Mouse (Mus musculus): ENCODE results near the gene Gm13287. TPM values are rescaled to one million over a fixed set of nuclear protein-coding genes. Genes with fewer than 3 reads are reported as not detected.

Gm13287 gene
- not detected for polyA plus RNA-seq (2014; fragmentation: Illumina TruSeq; extraction: RNeasy Lipid Tissue Mini Kit (QIAGEN cat#74804))

DNA sequence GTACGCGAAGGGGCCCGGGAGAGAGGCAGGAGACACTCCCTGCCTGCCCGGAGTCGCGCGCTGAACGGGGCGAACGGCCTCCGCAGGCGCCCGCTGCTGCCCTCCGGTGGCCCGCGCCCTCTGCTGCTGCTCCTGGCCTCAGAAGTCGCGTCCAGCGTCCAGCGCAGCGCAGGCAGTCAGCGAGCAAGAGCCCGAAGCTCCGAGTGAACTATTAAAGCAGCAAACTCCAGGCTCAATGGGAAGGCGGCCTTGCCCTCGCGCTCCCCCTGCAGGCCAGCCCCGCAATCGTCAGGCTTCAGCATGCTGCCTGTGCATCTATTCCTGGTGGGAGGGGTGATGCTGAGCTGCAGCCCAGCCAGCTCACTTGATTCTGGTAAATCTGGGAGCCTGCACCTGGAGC, at the start of gene Gm13287:
Gene Gm13287, plus strand, starts transcription at position 301 of the 400 bp plus-strand sequence.

DNA sequence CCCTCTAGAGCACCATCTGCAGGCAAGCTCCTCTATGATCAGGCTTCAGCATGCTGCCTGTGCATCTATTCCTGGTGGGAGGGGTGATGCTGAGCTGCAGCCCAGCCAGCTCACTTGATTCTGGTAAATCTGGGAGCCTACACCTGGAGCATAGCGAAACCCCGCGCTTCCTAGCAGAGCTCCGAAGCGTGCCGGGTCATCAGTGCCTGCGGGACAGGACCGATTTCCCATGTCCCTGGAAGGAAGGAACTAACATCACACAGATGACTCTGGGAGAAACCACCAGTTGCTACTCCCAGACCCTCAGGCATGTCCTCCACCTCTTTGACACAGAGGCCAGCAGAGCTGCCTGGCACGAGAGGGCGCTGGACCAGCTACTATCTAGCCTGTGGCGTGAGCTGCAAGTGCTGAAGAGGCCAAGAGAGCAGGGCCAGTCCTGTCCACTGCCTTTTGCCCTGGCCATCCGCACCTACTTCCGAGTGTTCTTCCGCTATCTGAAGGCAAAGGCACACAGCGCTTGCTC, 48.2 kb upstream of the Gm13287 start, which contains the start of gene Gm13271:
Gene Gm13271, plus strand, starts transcription at position 51 of the 523 bp plus-strand sequence.

DNA sequence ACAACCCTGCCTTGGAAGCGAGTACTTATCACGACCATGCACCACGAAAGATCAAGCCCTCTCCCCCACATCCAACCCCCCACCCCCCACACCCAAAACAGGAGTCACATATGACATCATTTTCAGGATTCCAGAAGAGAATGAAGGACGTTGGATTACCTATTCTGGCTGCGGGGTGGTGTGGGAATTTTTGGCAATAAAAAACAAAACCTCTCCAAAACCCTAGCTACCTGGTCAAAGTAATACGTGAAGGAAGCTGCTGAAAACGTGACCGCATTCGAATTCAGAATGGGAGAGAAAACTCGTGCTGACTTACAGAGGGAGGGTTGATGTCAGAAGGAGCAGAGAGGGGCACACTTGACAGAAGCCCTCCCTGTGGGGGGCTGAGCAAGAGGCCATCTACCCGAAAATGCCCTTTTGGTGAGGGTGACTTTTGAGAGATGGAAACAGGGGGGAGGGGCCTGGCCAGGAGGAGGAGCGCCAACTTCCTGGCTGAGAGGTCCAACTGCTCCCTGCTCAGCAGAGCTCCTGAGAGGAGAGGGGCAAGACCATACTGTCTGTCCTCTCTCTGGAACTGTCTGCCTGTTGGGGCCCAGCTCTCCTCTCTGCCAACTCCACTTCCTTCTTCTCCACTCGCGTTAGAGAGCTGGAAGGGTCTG, 43.3 kb upstream of the Gm13287 start, which contains the start of gene Gm13283:
Gene Gm13283, plus strand, starts transcription at position 510 of the 659 bp plus-strand sequence.

DNA sequence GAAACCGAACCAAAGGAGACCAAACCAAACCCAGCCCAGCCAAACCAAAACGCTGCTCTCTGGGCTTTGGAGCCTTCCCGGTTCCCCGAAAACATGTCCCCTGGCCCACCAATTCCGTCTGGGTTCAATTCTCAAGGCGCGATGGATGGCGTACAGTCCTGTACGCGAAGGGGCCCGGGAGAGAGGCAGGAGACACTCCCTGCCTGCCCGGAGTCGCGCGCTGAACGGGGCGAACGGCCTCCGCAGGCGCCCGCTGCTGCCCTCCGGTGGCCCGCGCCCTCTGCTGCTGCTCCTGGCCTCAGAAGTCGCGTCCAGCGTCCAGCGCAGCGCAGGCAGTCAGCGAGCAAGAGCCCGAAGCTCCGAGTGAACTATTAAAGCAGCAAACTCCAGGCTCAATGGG, 29.5 kb upstream of the Gm13287 start, which contains the start of gene Gm13290:
Gene Gm13290, plus strand, starts transcription at position 301 of the 400 bp plus-strand sequence.

DNA sequence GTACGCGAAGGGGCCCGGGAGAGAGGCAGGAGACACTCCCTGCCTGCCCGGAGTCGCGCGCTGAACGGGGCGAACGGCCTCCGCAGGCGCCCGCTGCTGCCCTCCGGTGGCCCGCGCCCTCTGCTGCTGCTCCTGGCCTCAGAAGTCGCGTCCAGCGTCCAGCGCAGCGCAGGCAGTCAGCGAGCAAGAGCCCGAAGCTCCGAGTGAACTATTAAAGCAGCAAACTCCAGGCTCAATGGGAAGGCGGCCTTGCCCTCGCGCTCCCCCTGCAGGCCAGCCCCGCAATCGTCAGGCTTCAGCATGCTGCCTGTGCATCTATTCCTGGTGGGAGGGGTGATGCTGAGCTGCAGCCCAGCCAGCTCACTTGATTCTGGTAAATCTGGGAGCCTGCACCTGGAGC, 26.4 kb upstream of the Gm13287 start, which contains the start of gene Gm13289:
Gene Gm13289, plus strand, starts transcription at position 301 of the 400 bp plus-strand sequence.

DNA sequence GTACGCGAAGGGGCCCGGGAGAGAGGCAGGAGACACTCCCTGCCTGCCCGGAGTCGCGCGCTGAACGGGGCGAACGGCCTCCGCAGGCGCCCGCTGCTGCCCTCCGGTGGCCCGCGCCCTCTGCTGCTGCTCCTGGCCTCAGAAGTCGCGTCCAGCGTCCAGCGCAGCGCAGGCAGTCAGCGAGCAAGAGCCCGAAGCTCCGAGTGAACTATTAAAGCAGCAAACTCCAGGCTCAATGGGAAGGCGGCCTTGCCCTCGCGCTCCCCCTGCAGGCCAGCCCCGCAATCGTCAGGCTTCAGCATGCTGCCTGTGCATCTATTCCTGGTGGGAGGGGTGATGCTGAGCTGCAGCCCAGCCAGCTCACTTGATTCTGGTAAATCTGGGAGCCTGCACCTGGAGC, 23.5 kb upstream of the Gm13287 start, which contains the start of gene Gm13272:
Gene Gm13272, plus strand, starts transcription at position 301 of the 400 bp plus-strand sequence.

DNA sequence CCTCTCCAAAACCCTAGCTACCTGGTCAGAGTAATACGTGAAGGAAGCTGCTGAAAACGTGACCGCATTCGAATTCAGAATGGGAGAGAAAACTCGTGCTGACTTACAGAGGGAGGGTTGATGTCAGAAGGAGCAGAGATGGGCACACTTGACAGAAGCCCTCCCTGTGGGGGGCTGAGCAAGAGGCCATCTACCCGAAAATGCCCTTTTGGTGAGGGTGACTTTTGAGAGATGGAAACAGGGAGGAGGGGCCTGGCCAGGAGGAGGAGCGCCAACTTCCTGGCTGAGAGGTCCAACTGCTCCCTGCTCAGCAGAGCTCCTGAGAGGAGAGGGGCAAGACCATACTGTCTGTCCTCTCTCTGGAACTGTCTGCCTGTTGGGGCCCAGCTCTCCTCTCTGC, 21.2 kb upstream of the Gm13287 start, which contains the start of gene Ifnz:
Gene Ifnz, plus strand, starts transcription at position 301 of the 400 bp plus-strand sequence.

DNA sequence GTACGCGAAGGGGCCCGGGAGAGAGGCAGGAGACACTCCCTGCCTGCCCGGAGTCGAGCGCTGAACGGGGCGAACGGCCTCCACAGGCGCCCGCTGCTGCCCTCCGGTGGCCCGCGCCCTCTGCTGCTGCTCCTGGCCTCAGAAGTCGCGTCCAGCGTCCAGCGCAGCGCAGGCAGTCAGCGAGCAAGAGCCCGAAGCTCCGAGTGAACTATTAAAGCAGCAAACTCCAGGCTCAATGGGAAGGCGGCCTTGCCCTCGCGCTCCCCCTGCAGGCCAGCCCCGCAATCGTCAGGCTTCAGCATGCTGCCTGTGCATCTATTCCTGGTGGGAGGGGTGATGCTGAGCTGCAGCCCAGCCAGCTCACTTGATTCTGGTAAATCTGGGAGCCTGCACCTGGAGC, 17.6 kb upstream of the Gm13287 start, which contains the start of gene Gm13276:
Gene Gm13276, plus strand, starts transcription at position 301 of the 400 bp plus-strand sequence.

DNA sequence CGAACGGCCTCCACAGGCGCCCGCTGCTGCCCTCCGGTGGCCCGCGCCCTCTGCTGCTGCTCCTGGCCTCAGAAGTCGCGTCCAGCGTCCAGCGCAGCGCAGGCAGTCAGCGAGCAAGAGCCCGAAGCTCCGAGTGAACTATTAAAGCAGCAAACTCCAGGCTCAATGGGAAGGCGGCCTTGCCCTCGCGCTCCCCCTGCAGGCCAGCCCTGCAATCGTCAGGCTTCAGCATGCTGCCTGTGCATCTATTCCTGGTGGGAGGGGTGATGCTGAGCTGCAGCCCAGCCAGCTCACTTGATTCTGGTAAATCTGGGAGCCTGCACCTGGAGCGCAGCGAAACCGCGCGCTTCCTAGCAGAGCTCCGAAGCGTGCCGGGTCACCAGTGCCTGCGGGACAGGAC, 14.7 kb upstream of the Gm13287 start, which contains the start of gene Gm13277:
Gene Gm13277, plus strand, starts transcription at position 231 of the 400 bp plus-strand sequence.

DNA sequence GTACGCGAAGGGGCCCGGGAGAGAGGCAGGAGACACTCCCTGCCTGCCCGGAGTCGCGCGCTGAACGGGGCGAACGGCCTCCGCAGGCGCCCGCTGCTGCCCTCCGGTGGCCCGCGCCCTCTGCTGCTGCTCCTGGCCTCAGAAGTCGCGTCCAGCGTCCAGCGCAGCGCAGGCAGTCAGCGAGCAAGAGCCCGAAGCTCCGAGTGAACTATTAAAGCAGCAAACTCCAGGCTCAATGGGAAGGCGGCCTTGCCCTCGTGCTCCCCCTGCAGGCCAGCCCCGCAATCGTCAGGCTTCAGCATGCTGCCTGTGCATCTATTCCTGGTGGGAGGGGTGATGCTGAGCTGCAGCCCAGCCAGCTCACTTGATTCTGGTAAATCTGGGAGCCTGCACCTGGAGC, 11.8 kb upstream of the Gm13287 start, which contains the start of gene Gm13278:
Gene Gm13278, plus strand, starts transcription at position 301 of the 400 bp plus-strand sequence.

DNA sequence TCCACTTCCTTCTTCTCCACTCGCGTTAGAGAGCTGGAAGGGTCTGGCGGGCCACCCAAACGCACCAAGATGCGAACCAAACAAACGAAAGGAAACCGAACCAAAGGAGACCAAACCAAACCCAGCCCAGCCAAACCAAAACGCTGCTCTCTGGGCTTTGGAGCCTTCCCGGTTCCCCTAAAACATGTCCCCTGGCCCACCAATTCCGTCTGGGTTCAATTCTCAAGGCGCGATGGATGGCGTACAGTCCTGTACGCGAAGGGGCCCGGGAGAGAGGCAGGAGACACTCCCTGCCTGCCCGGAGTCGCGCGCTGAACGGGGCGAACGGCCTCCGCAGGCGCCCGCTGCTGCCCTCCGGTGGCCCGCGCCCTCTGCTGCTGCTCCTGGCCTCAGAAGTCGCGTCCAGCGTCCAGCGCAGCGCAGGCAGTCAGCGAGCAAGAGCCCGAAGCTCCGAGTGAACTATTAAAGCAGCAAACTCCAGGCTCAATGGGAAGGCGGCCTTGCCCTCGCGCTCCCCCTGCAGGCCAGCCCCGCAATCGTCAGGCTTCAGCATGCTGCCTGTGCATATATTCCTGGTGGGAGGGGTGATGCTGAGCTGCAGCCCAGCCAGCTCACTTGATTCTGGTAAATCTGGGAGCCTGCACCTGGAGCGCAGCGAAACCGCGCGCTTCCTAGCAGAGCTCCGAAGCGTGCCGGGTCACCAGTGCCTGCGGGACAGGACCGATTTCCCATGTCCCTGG, 8.9 kb upstream of the Gm13287 start, which contains the start of gene Gm13275:
Gene Gm13275, plus strand, starts transcription at position 552 of the 740 bp plus-strand sequence.

DNA sequence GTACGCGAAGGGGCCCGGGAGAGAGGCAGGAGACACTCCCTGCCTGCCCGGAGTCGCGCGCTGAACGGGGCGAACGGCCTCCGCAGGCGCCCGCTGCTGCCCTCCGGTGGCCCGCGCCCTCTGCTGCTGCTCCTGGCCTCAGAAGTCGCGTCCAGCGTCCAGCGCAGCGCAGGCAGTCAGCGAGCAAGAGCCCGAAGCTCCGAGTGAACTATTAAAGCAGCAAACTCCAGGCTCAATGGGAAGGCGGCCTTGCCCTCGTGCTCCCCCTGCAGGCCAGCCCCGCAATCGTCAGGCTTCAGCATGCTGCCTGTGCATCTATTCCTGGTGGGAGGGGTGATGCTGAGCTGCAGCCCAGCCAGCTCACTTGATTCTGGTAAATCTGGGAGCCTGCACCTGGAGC, 6.0 kb upstream of the Gm13287 start, which contains the start of gene Gm13279:
Gene Gm13279, plus strand, starts transcription at position 301 of the 400 bp plus-strand sequence.

DNA sequence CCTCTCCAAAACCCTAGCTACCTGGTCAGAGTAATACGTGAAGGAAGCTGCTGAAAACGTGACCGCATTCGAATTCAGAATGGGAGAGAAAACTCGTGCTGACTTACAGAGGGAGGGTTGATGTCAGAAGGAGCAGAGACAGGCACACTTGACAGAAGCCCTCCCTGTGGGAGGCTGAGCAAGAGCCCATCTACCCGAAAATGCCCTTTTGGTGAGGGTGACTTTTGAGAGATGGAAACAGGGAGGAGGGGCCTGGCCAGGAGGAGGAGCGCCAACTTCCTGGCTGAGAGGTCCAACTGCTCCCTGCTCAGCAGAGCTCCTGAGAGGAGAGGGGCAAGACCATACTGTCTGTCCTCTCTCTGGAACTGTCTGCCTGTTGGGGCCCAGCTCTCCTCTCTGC, 3.7 kb upstream of the Gm13287 start, which contains the start of gene Gm13285:
Gene Gm13285, plus strand, starts transcription at position 301 of the 400 bp plus-strand sequence.

DNA sequence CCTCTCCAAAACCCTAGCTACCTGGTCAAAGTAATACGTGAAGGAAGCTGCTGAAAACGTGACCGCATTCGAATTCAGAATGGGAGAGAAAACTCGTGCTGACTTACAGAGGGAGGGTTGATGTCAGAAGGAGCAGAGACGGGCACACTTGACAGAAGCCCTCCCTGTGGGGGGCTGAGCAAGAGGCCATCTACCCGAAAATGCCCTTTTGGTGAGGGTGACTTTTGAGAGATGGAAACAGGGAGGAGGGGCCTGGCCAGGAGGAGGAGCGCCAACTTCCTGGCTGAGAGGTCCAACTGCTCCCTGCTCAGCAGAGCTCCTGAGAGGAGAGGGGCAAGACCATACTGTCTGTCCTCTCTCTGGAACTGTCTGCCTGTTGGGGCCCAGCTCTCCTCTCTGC, 2.2 kb downstream of the Gm13287 start, which contains the start of gene Gm13288:
Gene Gm13288, plus strand, starts transcription at position 301 of the 400 bp plus-strand sequence.

DNA sequence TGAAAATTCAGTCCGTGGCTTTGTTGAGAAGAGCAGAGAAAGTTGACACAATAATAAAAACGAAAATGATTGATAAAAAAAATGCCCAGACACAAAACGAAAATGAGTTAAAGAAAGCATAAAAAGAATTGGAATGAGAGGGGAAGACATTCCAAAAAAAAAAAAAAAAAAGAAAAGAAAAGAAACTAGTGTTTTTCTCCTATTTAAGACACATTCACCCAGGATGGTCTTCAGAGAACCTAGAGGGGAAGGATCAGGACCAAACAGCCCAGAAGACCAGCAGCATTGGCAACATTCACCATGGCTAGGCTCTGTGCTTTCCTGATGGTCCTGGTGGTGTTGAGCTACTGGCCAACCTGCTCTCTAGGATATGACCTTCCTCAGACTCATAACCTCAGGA, 12.9 kb downstream of the Gm13287 start, which contains the start of gene Ifna7:
Gene Ifna7, plus strand, starts transcription at position 301 of the 400 bp plus-strand sequence.

DNA sequence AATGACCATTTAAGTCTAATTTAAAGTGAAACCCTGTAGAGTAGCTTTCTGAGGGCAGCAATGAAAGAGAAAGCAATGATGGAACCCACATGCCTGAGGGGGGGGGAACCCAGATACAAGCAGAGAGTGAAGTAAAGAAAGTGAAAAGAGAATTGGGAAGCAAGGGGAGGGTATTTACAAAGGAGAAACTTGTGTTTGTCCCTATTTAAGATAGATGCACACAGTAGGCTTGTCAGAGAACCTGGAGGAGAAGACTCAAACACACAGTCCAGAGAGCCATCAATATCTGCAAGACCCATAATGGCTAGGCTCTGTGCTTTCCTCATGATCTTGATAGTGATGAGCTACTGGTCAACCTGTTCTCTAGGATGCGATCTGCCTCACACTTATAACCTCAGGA, 16.6 kb downstream of the Gm13287 start, which contains the start of gene Ifna11:
Gene Ifna11, plus strand, starts transcription at position 301 of the 400 bp plus-strand sequence.

DNA sequence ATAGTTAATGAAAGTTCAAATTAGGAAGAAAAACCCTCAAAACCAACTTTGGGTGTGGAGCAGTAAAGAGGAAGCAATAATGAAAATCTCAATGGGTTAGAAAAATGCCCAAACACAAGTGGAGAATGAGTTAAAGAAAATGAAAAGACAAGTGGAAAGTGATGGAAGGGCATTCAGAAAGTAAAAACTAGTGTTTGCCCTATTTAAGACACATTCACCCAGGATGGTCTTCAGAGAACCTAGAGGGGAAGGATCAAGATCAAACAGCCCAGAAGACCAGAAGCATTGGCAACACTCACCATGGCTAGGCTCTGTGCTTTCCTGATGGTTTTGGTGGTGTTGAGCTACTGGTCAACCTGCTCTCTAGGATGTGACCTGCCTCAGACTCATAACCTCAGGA, 24.1 kb downstream of the Gm13287 start, which contains the start of gene Ifna6:
Gene Ifna6, plus strand, starts transcription at position 301 of the 400 bp plus-strand sequence.

DNA sequence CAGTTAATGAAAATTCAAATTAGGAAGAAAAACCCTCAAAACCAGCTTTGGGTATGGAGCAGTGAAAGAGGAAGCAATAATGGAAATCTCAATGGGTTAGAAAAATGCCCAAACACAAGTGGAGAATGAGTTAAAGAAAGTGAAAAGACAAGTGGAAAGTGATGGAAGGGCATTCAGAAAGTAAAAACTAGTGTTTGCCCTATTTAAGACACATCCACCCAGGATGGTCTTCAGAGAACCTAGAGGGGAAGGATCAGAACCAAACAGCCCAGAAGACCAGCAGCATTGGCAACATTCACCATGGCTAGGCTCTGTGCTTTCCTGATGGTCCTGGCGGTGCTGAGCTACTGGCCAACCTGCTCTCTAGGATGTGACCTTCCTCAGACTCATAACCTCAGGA, 32.2 kb downstream of the Gm13287 start, which contains the start of gene Ifna5:
Gene Ifna5, plus strand, starts transcription at position 301 of the 400 bp plus-strand sequence.

DNA sequence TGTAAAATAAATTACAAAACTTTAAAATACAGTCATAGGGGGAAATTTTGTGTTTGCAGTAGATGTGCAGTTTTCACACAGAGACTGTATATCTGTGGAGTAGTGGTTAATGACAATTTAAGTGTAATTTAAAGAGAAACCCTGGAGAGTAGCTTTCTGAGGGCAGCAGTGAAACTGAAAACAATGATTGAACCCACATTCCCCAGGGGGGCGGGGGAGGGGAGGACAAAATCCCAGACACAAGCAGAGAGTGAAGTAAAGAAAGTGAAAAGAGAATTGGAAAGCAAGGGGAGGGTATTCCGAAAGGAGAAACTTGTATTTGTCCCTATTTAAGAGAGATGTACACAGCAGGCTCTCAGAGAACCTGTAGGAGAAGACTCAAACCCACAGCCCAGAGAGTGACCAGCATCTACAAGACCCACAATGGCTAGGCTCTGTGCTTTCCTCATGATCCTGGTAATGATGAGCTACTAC, 38.4 kb downstream of the Gm13287 start, which contains the start of gene Ifna4:
Gene Ifna4, plus strand, starts transcription at position 424 of the 474 bp plus-strand sequence.

DNA sequence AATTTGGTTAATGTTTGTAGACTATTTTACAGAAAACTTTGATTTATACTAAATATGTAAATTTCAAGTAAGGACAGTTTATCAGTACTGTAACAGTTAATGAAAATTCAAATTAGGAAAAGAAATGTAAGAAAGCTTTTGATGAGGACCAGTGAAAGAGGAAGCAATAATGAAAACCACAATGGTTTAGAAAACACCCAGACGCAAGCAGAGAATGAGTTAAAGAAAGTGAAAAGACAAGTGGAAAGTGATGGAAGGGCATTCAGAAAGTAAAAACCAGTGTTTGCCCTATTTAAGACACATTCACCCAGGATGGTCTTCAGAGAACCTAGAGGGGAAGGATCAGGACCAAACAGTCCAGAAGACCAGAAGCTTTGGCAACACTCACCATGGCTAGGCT, 46.6 kb downstream of the Gm13287 start, which contains the start of gene Ifna1:
Gene Ifna1, plus strand, starts transcription at position 390 of the 400 bp plus-strand sequence.

Measured in ovary, adult 10 weeks (tissue).